Comparison of ENCODE assay signal across 24 mouse cellular contexts in the genomic region with DNA sequence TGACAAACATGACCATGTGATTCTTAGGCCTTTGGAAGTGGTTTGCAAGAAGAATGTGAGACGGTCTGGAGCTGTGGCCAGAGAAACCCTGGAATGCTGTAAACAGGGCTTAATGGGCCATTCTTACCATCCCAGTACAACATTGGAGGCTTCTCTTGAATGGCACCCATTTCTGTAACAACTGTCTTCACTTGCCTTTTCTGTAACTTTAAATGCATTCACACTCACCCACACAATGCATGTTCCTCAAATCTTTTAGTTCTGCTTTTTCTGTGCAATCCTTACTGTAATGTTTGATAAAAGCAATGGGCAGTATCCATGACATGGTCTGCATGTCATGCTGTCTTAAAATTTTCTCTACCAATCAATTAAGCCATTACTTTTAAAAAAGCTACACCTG.
DNase-seq lines count a peak whose midpoint lies in the region; ATAC-seq lines count a peak whose summit lies in the region.
"Had no signal": no experiment of that assay in that cellular context is flagged by ENCODE, and none has a peak within 500 bp of the region (broad histone marks: within the 10 kb centered on the region; RNA-seq: fewer than 3 reads in every experiment).

No protein-coding gene starts in this region.

- 83% methylated on average over 1 of the region's 1 CpGs for WGBS in intestine, embryonic 15.5 days

- H3K27me3 ChIP-seq in intestine, embryonic 15.5 days (replicated peaks), result no peaks in the 10 kb centered on the region
- H3K27me3 ChIP-seq: CH12.LX; embryonic facial prominence, embryonic 12.5 days; forebrain, embryonic 13.5 days; forebrain, embryonic 15.5 days had no signal

- no peak overlapping the region for H3K4me2 ChIP-seq in intestine, embryonic 15.5 days (replicated peaks)
- H3K4me2 ChIP-seq: embryonic facial prominence, embryonic 12.5 days; forebrain, embryonic 13.5 days; forebrain, embryonic 15.5 days had no signal

- ATAC-seq in frontal cortex, adult (ENCODE audit: low TSS enrichment), result peak; percentile 84
- no peak for ATAC-seq in intestine, embryonic 15.5 days
- ATAC-seq: activated CD4-positive, CD25-positive, alpha-beta regulatory T cell, adult 4 months; CD4-positive, CD25-positive, alpha-beta regulatory T cell, adult 4 months; forebrain, embryonic 13.5 days; forebrain, embryonic 15.5 days; forebrain, postnatal 0 days; Patski had no signal

- H3K9ac ChIP-seq in intestine, embryonic 15.5 days, result no peak overlapping the region
- H3K9ac ChIP-seq: embryonic facial prominence, embryonic 12.5 days; forebrain, embryonic 13.5 days; forebrain, embryonic 15.5 days; forebrain, postnatal 0 days had no signal

- H3K4me1 ChIP-seq in intestine, embryonic 15.5 days (replicated peaks), result no peaks in the 10 kb centered on the region
- H3K4me1 ChIP-seq: embryonic facial prominence, embryonic 10.5 days; embryonic facial prominence, embryonic 12.5 days; forebrain, embryonic 13.5 days; forebrain, embryonic 15.5 days had no signal

- no peak for DNase-seq in frontal cortex, postnatal 14 days (ENCODE audit: low spot score in 2 of 2)
- DNase-seq in brain, adult 2 months (ENCODE audit: low read depth, low spot score), result peak; percentile 7
- no peak for DNase-seq in spleen, postnatal 4 days (ENCODE audit: low spot score in 2 of 2)
- DNase-seq: adrenal gland, adult 8-10 months; adrenal gland, postnatal 14 days; adrenal gland, postnatal 36 days; B cell, adult 2 months; cerebellum, adult 11 months; cerebellum, adult 18-20 months; cerebellum, adult 8-10 months; cerebellum, adult 9-11 months; cerebellum, postnatal 25 days; forebrain, postnatal 0 days had no signal

- H3K36me3 ChIP-seq in intestine, embryonic 15.5 days, result no peaks in the 10 kb centered on the region
- H3K36me3 ChIP-seq: embryonic facial prominence, embryonic 10.5 days; embryonic facial prominence, embryonic 12.5 days; forebrain, embryonic 15.5 days; G1E had no signal

- no peaks in the 10 kb centered on the region for H3K9me3 ChIP-seq in intestine, embryonic 15.5 days
- H3K9me3 ChIP-seq: embryonic facial prominence, embryonic 10.5 days; embryonic facial prominence, embryonic 12.5 days; forebrain, embryonic 13.5 days; forebrain, embryonic 15.5 days; G1E had no signal

- H3K27ac ChIP-seq in intestine, embryonic 15.5 days, result no peak overlapping the region
- H3K27ac ChIP-seq: embryonic facial prominence, embryonic 10.5 days; embryonic facial prominence, embryonic 12.5 days; forebrain, embryonic 13.5 days; forebrain, embryonic 15.5 days had no signal

- H3K4me3 ChIP-seq in intestine, embryonic 15.5 days (replicated peaks), result no peak overlapping the region
- H3K4me3 ChIP-seq: embryonic facial prominence, embryonic 10.5 days; embryonic facial prominence, embryonic 12.5 days; forebrain, embryonic 13.5 days; forebrain, embryonic 15.5 days had no signal
